Mouse (Mus musculus) myocyte (in vitro differentiated cells): Measurements from ENCODE around the gene Cadm4. TPM values are rescaled to one million over a fixed set of nuclear protein-coding genes. Genes with fewer than 3 reads are reported as not detected.

ENCODE experiments used
- H3K27me3 ChIP-seq: one replicate; pipeline ENCODE4 v1.6.1; 2011; ENCODE audit not compliant: control insufficient read depth, insufficient read depth, insufficient read length
- H3K36me3 ChIP-seq: one replicate; pipeline ENCODE4 v1.6.1; 2011; ENCODE audit not compliant: control insufficient read depth, insufficient read depth
- H3K4me2 ChIP-seq: one replicate; pipeline ENCODE4 v1.6.1; 2011; ENCODE audit warnings: low read depth, control low read depth
- H3K4me3 ChIP-seq: one replicate; pipeline ENCODE4 v1.5.1; 2011; ENCODE audit warnings: mild to moderate bottlenecking, control low read depth, moderate library complexity
- H3K79me2 ChIP-seq: one replicate; pipeline ENCODE4 v1.6.1; 2011; ENCODE audit not compliant: control insufficient read depth, insufficient read depth
- H3ac ChIP-seq: one replicate; pipeline ENCODE4 v1.6.1; 2011; ENCODE audit not compliant: control insufficient read depth, insufficient read length
- CEBPB ChIP-seq: IDR thresholded peaks from 2 replicates; pipeline ENCODE4 v1.6.1; 2011; ENCODE audit warnings: mild to moderate bottlenecking, moderate library complexity; ENCODE audit not compliant: poor library complexity, insufficient read depth, severe bottlenecking
- E2F4 ChIP-seq: IDR thresholded peaks from one replicate; pipeline ENCODE4 v1.6.1; 2011; ENCODE audit warnings: mild to moderate bottlenecking, control low read depth, moderate library complexity; ENCODE audit not compliant: insufficient read depth
- MAX ChIP-seq: IDR thresholded peaks from one replicate; pipeline ENCODE4 v1.6.1; 2011; ENCODE audit warnings: low read depth, mild to moderate bottlenecking, control low read depth
- MYOD1 ChIP-seq, 3 experiments: IDR thresholded peaks; one replicate each; pipeline ENCODE4 v1.6.1; 2011; ENCODE audit warnings: control low read depth in 2 of 3, low read depth in 2 of 3, mild to moderate bottlenecking in 2 of 3, moderate library complexity in 1 of 3; ENCODE audit not compliant: insufficient read length in 2 of 3, control insufficient read depth in 1 of 3
- MYOG ChIP-seq, 3 experiments: IDR thresholded peaks; one replicate each; pipeline ENCODE4 v1.6.1; 2011; ENCODE audit warnings: control low read depth in 2 of 3, low read depth in 2 of 3, mild to moderate bottlenecking in 2 of 3; ENCODE audit not compliant: insufficient read length in 2 of 3, control insufficient read depth in 1 of 3, insufficient read depth in 1 of 3
- POLR2A ChIP-seq: IDR thresholded peaks from one replicate; pipeline ENCODE4 v1.6.1; 2011; ENCODE audit warnings: low read depth, mild to moderate bottlenecking, control low read depth, moderate library complexity; ENCODE audit not compliant: insufficient read length
- POLR2AphosphoS2 ChIP-seq: IDR thresholded peaks from one replicate; pipeline ENCODE4 v1.6.1; 2011; ENCODE audit warnings: low read depth, control low read depth; ENCODE audit not compliant: insufficient read length
- REST ChIP-seq: IDR thresholded peaks from one replicate; pipeline ENCODE4 v1.6.1; 2011; ENCODE audit warnings: mild to moderate bottlenecking, control low read depth, moderate library complexity; ENCODE audit not compliant: insufficient read depth, insufficient read length
- SRF ChIP-seq: IDR thresholded peaks from one replicate; pipeline ENCODE4 v1.6.1; 2011; ENCODE audit warnings: low read depth; ENCODE audit not compliant: control insufficient read depth, insufficient read length
- TCF12 ChIP-seq: IDR thresholded peaks from one replicate; pipeline ENCODE4 v1.6.1; 2011; ENCODE audit warnings: mild to moderate bottlenecking, control low read depth; ENCODE audit not compliant: poor library complexity, insufficient read depth, severe bottlenecking
- TCF3 ChIP-seq: IDR thresholded peaks from one replicate; pipeline ENCODE4 v1.6.1; 2011; ENCODE audit warnings: low read depth, control low read depth; ENCODE audit not compliant: insufficient read length
- USF1 ChIP-seq: IDR thresholded peaks from one replicate; pipeline ENCODE4 v1.6.1; 2011; ENCODE audit warnings: low read depth, mild to moderate bottlenecking, control low read depth, moderate library complexity
- polyA plus RNA-seq: library from polyadenylated mRNA; unstranded; fragments of >200 nt; fragmentation: generic; extraction: Trizol; gene quantifications from one replicate; pipeline ENCODE4 v1.2.1, GENCODE M21; 2012; ENCODE audit warnings: missing spikeins

Cadm4 gene
- polyA plus RNA-seq, 1 experiment: 54.4 TPM

DNA sequence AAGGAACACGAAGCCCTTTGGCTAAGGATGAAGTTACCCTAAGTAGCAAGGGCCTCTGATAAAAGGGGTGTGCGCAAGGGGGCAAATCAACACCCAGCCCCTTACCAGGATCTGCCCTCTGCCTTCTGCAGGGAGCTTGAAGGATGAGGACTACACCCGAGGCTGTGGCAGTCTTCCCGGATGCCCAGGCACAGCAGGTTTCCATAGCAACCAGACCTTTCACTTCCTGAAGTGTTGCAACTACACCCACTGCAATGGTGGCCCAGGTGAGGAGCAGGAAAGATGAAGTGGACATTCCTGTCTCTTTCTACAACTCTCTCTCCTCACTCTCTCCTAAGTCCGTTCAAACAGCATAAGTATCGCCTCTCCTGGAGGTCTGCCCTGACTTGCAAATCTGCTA lies 9.4 kb upstream of the Cadm4 start:
- H3K27me3 ChIP-seq: no peaks in the 10 kb centered on the region
- H3K36me3 ChIP-seq: peaks cover 24% of the 10 kb centered on the region
- H3K79me2 ChIP-seq: no peaks in the 10 kb centered on the region
- H3K4me3 ChIP-seq: no peak overlapping the region
- TF ChIP-seq USF1 (no peak), POLR2A (no peak), REST (no peak), POLR2AphosphoS2 (peak; percentile 9), MYOG (IDR thresholded peaks at IDR 0.05; ENCODE audit: control insufficient read depth in 1 of 3, insufficient read depth in 1 of 3, insufficient read length in 2 of 3, low read depth in 2 of 3) (no peak), E2F4 (no peak)
- H3K4me2 ChIP-seq: no peak overlapping the region
- H3ac ChIP-seq: no peak overlapping the region

DNA sequence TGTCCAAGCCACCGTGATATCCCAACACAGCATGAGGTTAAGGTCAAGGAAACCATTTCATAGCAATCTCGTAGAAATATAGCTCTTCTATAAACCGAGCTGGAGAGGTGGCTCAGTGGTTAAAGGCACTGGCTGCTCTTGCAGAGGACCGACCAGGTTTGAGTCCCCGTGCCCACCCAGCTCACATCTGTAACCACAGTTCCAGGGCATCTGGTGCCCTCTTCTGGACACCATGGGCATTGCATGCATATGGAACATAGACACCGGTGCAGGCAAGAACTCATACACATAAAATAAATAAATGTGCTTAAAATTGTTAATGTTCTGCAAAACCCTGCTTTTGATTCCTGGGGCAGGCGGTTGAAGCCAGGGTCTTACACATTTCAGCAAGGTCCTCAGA lies 8.9 kb upstream of the Cadm4 start:
- Histone ChIP-seq H3K27me3 (no peaks in the 10 kb centered on the region), H3K79me2 (no peaks in the 10 kb centered on the region), H3K4me2 (no peak overlapping the region), H3K36me3 (peaks cover 24% of the 10 kb centered on the region), H3ac (no peak overlapping the region), H3K4me3 (no peak overlapping the region)
- TF ChIP-seq TCF3 (no peak), TCF12 (no peak), POLR2AphosphoS2 (no peak), CEBPB (no peak), POLR2A (no peak), SRF (no peak), MYOD1 (IDR thresholded peaks at IDR 0.05; ENCODE audit: control insufficient read depth in 1 of 3, insufficient read length in 2 of 3, low read depth in 2 of 3) (no peak), REST (no peak), E2F4 (no peak), USF1 (no peak), MAX (no peak), MYOG (IDR thresholded peaks at IDR 0.05; ENCODE audit: control insufficient read depth in 1 of 3, insufficient read depth in 1 of 3, insufficient read length in 2 of 3, low read depth in 2 of 3) (no peak)

DNA sequence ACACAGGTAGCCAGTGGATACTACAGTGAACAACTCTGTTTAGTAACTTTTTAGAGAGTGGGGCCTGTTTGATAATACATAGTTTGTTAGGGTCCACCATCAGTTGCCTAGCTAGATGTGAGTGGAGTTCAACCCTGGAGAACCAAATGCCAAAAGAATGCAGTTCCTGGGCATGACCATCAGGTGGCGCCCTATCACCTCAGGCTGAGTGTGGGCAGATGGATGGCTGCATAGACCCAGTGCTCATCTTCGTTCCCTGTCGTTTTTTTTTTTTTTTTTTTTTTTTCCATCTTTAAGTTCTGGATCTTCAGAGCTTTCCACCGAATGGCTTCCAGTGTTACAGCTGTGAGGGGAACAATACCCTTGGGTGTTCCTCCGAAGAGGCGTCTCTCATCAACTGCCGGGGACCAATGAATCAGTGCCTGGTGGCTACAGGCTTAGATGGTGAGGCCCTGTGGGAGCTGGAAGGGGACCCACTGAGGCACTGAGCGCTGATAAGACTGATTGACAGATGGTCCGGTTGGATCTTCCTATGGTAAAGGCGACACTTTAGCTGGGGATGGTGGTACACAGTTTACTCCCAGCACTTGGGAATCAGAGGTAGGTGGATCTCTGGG lies 7.8 kb upstream of the Cadm4 start:
- no peak overlapping the region for H3K4me2 ChIP-seq
- H3K36me3 ChIP-seq: peaks cover 14% of the 10 kb centered on the region
- no peak overlapping the region for H3ac ChIP-seq
- H3K4me3 ChIP-seq: no peak overlapping the region
- no peak for TF ChIP-seq CEBPB
- peak; percentile 48 for TF ChIP-seq POLR2AphosphoS2
- no peak for TF ChIP-seq POLR2A
- TF ChIP-seq TCF3: no peak
- H3K27me3 ChIP-seq: no peaks in the 10 kb centered on the region
- no peaks in the 10 kb centered on the region for H3K79me2 ChIP-seq

DNA sequence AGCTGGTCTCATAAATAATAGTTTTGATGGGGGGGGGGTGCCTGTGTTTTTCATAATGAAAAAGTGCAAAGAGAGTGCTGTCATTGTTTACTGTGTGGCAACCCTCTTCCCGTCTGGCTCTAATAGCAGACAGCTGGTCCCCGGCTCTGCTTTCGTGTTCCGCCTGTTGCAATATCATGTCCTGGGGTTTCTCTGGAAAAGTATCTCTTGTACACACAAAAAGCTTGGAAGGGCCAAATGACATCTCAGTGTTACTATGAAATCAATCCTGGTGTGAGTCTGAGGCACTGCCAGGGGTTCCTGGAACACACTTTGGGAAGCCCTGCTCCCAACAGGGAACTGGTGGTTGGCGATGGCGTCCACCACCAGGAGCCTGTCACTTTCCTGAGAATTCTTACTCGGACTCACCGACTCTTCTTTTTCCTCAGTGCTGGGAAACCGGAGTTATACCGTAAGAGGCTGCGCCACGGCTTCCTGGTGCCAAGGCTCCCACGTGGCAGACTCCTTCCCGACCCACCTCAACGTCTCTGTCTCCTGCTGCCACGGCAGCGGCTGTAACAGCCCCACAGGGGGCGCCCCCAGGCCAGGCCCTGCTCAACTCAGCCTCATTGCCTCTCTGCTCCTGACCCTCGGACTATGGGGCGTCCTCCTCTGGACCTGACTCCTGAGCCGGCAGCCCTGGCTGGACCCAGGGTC lies 6.9 kb upstream of the Cadm4 start:
- TF ChIP-seq REST: no peak
- no peak for TF ChIP-seq POLR2A
- TF ChIP-seq MYOD1 (IDR thresholded peaks at IDR 0.05; ENCODE audit: control insufficient read depth in 1 of 3, insufficient read length in 2 of 3, low read depth in 2 of 3): no peak
- TF ChIP-seq MAX: no peak
- Histone ChIP-seq H3K4me3 (no peak overlapping the region), H3K4me2 (no peak overlapping the region), H3K79me2 (no peaks in the 10 kb centered on the region), H3K27me3 (no peaks in the 10 kb centered on the region), H3K36me3 (peaks cover 10% of the 10 kb centered on the region), H3ac (no peak overlapping the region)

DNA sequence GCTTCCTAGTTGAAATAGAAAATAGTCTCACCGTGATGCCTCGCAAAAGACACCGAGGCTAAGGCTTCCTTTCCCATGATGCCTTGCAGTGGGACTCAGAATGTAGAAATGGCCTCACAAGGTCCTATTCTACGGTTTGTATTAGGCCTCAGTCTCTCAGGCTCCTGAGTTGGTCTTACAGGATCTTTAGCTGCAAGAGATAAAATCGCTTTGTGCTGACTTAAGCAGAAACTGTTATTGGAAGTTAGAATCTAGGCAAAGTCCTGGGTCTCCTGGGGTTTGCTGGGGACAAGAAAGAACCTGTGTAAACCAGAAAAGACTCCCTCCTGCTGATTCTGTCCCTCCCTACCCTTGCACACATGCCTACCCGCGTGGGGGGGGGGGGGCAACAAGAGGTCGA lies 5.5 kb upstream of the Cadm4 start:
- Histone ChIP-seq H3K36me3 (peaks cover 10% of the 10 kb centered on the region), H3K4me3 (no peak overlapping the region)

More for the DNA sequence above, 5.5 kb upstream of the Cadm4 start:
- Histone ChIP-seq H3K79me2 (no peaks in the 10 kb centered on the region), H3K4me2 (no peak overlapping the region), H3ac (no peak overlapping the region), H3K27me3 (no peaks in the 10 kb centered on the region)
- TF ChIP-seq POLR2A (no peak), REST (no peak)
